Mouse (Mus musculus) limb, embryonic 13.5 days (tissue): Measurements from ENCODE around the gene Tle3. TPM values are rescaled to one million over a fixed set of nuclear protein-coding genes. Genes with fewer than 3 reads are reported as not detected.

Experiments
- ATAC-seq: fragments of 200-750 bp; cut with Nextera tagmentation; 2 replicates; pipeline ENCODE4 v1.8.0; 2017; ENCODE audit warnings: low read depth, moderate number of reproducible peaks, moderate TSS enrichment; ENCODE audit not compliant: low FRiP score
- H3K27ac ChIP-seq: fragments of 300-500 bp; sonication (generic); 2 replicates; pipeline ENCODE4 v1.5.1; 2015; ENCODE audit warnings: inconsistent platforms, mild to moderate bottlenecking, moderate library complexity
- H3K27me3 ChIP-seq: fragments of 300-500 bp; sonication (generic); 2 replicates; pipeline ENCODE4 v1.6.1; 2015; ENCODE audit warnings: mild to moderate bottlenecking, inconsistent platforms
- H3K36me3 ChIP-seq: fragments of 300-500 bp; sonication (generic); 2 replicates; pipeline ENCODE4 v1.6.1; 2015; ENCODE audit warnings: inconsistent platforms, mild to moderate bottlenecking, moderate library complexity
- H3K4me1 ChIP-seq: fragments of 300-500 bp; sonication (generic); 2 replicates; pipeline ENCODE4 v1.6.1; 2015; ENCODE audit warnings: inconsistent platforms
- H3K4me2 ChIP-seq: fragments of 300-500 bp; sonication (generic); replicated peaks from 2 replicates; pipeline ENCODE4 v1.6.1; 2015; ENCODE audit warnings: inconsistent platforms, mild to moderate bottlenecking, moderate library complexity
- H3K4me3 ChIP-seq: fragments of 300-500 bp; sonication (generic); 2 replicates; pipeline ENCODE4 v1.5.1; 2015; ENCODE audit warnings: moderate library complexity, mild to moderate bottlenecking, inconsistent platforms
- H3K9ac ChIP-seq: fragments of 300-500 bp; sonication (generic); 2 replicates; pipeline ENCODE4 v1.6.1; 2015; ENCODE audit warnings: mild to moderate bottlenecking, inconsistent platforms
- H3K9me3 ChIP-seq: fragments of 300-500 bp; sonication (generic); 2 replicates; pipeline ENCODE4 v1.6.1; 2016; ENCODE audit warnings: inconsistent platforms
- WGBS: fragments of 180-500 bp; shearing (Covaris S2); methylation state at CpG from one replicate; pipeline ENCODE4 v1.1.7; 2015; 5-methylcytosine and 5-hydroxymethylcytosine counted together
- polyA plus RNA-seq: library from polyadenylated mRNA; unstranded; fragments of >200 nt; fragmentation: Nextera tagmentation; extraction: Ambion mirVana; gene quantifications from 2 replicates; pipeline ENCODE4 v1.2.1, GENCODE M21; 2015

Tle3 gene
- polyA plus RNA-seq, 1 experiment from 2014 or later = 50.6 TPM

DNA sequence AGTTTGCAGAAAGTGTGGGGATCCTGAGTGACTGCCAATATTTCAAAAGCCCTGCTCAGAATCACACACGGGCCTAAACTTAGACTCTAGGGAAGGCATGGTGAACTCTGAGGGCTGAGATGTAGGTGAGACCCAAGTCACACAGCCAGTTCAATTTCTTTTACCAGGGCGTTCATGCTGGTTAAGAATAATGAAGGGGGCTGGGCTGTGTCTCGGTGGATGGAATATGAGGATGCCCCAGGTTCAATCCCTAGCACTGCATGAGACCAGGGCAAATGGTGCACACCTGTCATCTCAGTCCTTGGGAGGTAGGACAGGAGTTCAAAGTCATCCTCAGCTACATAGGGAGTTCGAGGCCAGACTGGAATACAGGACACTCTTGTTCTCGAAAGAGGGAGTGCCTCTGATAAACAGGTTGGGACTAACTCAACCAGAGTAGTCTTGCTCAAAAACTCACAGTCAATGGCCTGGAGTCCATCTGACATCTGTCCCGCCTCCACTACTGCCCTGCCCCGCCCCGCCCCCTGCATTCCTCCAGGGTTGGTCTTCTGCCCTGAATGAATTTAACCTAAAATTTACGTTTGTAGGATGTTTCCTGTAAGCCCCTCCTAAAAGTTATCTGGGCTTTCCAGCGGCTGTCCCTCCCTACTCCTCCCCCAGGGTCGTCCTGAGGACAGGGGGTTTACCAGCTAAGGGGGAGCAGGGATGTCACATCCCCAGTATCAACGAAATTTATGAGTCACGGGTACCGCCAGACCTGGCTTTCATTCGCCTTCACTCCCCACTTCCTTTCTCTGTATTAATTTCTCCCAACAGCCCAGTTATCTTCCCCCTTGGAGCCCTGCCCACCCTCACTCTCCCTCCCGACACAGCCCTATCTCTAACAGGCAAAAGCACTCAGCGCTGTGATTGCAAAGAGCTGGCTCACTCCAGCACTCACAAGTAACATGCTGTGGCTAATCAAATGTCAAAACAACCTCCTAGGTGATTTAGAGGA is 35.3 kb upstream of the Tle3 start:
- WGBS = 26% methylated on average over 17 of the region's 17 CpGs
- Histone ChIP-seq H3K27ac (no peak overlapping the region), H3K27me3 (peaks cover 44% of the 10 kb centered on the region), H3K9me3 (no peaks in the 10 kb centered on the region), H3K9ac (no peak overlapping the region), H3K4me2 (no peak overlapping the region), H3K4me1 (peaks cover 37% of the 10 kb centered on the region), H3K4me3 (no peak overlapping the region), H3K36me3 (no peaks in the 10 kb centered on the region)
- ATAC-seq = no peak; the same call in 1 of the 2 replicates

- H3K4me2 ChIP-seq = no peak overlapping the region
- peaks cover 44% of the 10 kb centered on the region for H3K4me1 ChIP-seq
- WGBS = 8% methylated on average over 9 of the region's 9 CpGs
Measured at GRCm38 (mm10) chr9:61337665-61338064, 34.5 kb upstream of the Tle3 start.

DNA sequence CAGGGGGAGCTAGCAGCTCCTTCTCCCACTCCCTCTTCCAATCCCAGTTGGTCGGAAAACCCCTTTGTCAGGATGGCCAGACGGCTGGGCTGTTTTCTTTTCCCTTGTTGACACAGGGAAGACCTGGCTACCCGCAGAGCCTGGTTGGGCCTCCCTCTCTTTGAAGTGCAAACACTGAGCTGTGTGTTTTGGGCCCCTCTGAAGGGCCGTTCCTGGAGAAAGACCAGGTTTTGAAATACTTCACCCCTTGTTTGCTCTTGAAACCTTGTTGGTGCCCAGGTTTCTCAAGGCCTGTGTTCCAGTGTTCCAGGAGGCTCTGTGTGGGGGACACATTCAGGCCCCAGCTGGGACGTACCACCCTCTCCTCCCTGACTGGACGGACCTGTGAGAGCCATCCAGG is 32.9 kb upstream of the Tle3 start:
- ATAC-seq = no peak
- 38% methylated on average over 6 of the region's 6 CpGs for WGBS
- Histone ChIP-seq H3K9ac (no peak overlapping the region), H3K4me2 (no peak overlapping the region), H3K9me3 (no peaks in the 10 kb centered on the region), H3K27ac (no peak overlapping the region), H3K36me3 (no peaks in the 10 kb centered on the region), H3K4me3 (no peak overlapping the region), H3K27me3 (peaks cover 44% of the 10 kb centered on the region), H3K4me1 (peaks cover 52% of the 10 kb centered on the region)

More at GRCm38 (mm10) chr9:61337665-61338064, 34.5 kb upstream of the Tle3 start:
- Histone ChIP-seq H3K4me3 (no peak overlapping the region), H3K9ac (no peak overlapping the region), H3K36me3 (no peaks in the 10 kb centered on the region), H3K9me3 (no peaks in the 10 kb centered on the region), H3K27me3 (peaks cover 47% of the 10 kb centered on the region), H3K27ac (no peak overlapping the region)
- ATAC-seq = no peak

DNA sequence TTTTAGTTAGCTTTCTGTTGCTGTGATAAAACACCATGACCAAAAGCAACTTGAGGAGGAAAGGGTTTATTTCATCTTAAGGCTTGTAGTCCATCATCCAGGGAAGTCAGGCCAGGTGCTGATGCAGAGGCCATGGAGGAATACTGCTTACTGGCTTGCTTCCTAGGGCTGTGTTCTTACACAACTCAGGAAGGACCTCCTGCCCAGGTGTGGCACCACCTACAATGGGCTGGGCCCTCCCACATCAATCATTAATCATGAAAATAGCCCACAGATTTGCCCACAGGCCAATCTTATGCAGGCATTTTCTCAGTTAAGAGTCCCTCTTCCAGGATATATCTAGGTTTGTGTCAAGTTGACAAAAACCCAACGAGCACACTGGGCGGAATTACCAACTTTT is 31.8 kb upstream of the Tle3 start:
- no peak overlapping the region for H3K27ac ChIP-seq
- H3K36me3 ChIP-seq = no peaks in the 10 kb centered on the region
- peaks cover 52% of the 10 kb centered on the region for H3K4me1 ChIP-seq
- H3K9ac ChIP-seq = no peak overlapping the region
- H3K4me2 ChIP-seq = no peak overlapping the region
- no peak for ATAC-seq
- H3K27me3 ChIP-seq = peaks cover 44% of the 10 kb centered on the region
- H3K9me3 ChIP-seq = no peaks in the 10 kb centered on the region
- 92% methylated on average over 2 of the region's 2 CpGs for WGBS
- no peak overlapping the region for H3K4me3 ChIP-seq

- H3K9ac ChIP-seq = no peak overlapping the region
- no peaks in the 10 kb centered on the region for H3K9me3 ChIP-seq
- H3K27me3 ChIP-seq = peaks cover 42% of the 10 kb centered on the region
- WGBS = 57% methylated on average over 6 of the region's 6 CpGs
- H3K36me3 ChIP-seq = no peaks in the 10 kb centered on the region
- no peak overlapping the region for H3K4me2 ChIP-seq
- no peak for ATAC-seq
- H3K4me3 ChIP-seq = no peak overlapping the region
- H3K4me1 ChIP-seq = peaks cover 45% of the 10 kb centered on the region
- H3K27ac ChIP-seq = no peak overlapping the region
Measured at GRCm38 (mm10) chr9:61342297-61342696, 29.9 kb upstream of the Tle3 start.

GRCm38 (mm10) chr9:61344684-61345083 is 27.5 kb upstream of the Tle3 start:
- Histone ChIP-seq H3K27me3 (peaks cover 24% of the 10 kb centered on the region), H3K27ac (no peak overlapping the region)

GRCm38 (mm10) chr9:61347011-61347410 is 25.2 kb upstream of the Tle3 start:
- Histone ChIP-seq H3K9me3 (no peaks in the 10 kb centered on the region), H3K27ac (no peak overlapping the region), H3K27me3 (peaks cover 10% of the 10 kb centered on the region; the same call in 1 of the 2 replicates), H3K4me2 (no peak overlapping the region), H3K36me3 (no peaks in the 10 kb centered on the region), H3K4me1 (peaks cover 35% of the 10 kb centered on the region), H3K9ac (no peak overlapping the region), H3K4me3 (no peak overlapping the region)
- 29% methylated on average over 7 of the region's 7 CpGs for WGBS
- ATAC-seq = no peak

More at GRCm38 (mm10) chr9:61344684-61345083, 27.5 kb upstream of the Tle3 start:
- no peak for ATAC-seq
- Histone ChIP-seq H3K9me3 (no peaks in the 10 kb centered on the region), H3K4me3 (no peak overlapping the region), H3K4me1 (peaks cover 37% of the 10 kb centered on the region), H3K4me2 (no peak overlapping the region), H3K36me3 (no peaks in the 10 kb centered on the region), H3K9ac (no peak overlapping the region)
- WGBS = 38% methylated on average over 6 of the region's 6 CpGs

DNA sequence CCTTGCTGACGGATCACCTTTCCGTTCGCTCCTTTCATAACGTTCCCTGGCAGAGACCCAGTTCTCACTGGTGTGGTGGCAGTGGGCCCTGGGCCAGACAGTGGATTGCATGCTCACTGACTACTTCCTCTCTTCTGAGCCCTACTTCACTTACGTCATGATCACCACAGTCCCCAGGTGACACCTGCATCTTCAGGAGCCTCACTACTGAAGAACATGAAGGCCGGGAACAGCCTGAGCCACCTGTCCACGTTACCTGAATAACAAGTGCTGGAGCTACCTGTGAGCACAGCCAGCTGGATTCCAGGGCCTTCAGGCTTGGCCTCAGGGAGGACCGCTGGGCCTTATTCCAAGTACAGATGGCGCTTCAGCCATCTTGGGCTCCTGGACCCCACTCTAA is 24.1 kb upstream of the Tle3 start:
- peaks cover 26% of the 10 kb centered on the region for H3K4me1 ChIP-seq
- H3K9ac ChIP-seq = no peak overlapping the region
- no peak for ATAC-seq

DNA sequence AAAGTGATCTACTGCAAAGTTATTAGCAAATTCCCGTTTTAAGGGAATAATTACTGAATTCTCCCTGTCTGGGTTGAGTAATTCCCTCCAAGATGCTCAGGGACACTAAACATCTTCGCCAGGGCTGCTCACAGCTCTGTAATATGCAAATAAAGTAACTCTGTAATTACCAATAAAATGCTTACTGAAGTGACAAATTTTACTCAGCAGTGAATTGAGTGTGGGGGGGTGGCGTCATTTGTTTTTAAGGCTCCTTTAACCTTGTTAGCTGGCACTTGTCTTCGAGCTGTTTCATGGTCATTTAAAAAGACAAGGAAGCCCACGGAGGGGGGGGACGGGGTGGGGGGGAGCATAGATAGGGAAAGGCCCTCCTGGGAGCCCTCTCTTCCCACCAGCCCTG is 23.6 kb upstream of the Tle3 start:
- Histone ChIP-seq H3K27ac (no peak overlapping the region), H3K27me3 (peaks cover 6% of the 10 kb centered on the region; the same call in 1 of the 2 replicates)

More for the DNA sequence above, 24.1 kb upstream of the Tle3 start:
- H3K36me3 ChIP-seq = no peaks in the 10 kb centered on the region
- H3K9me3 ChIP-seq = no peaks in the 10 kb centered on the region
- no peak overlapping the region for H3K4me2 ChIP-seq
- H3K4me3 ChIP-seq = no peak overlapping the region
- H3K27ac ChIP-seq = no peak overlapping the region
- WGBS = 73% methylated on average over 9 of the region's 9 CpGs
- H3K27me3 ChIP-seq = peaks cover 6% of the 10 kb centered on the region; the same call in 1 of the 2 replicates

GRCm38 (mm10) chr9:61349697-61350096 is 22.5 kb upstream of the Tle3 start:
- no peak overlapping the region for H3K4me2 ChIP-seq
- no peak for ATAC-seq
- 84% methylated on average over 7 of the region's 7 CpGs for WGBS
- no peaks in the 10 kb centered on the region for H3K36me3 ChIP-seq
- H3K9ac ChIP-seq = no peak overlapping the region
- no peaks in the 10 kb centered on the region for H3K9me3 ChIP-seq
- no peak overlapping the region for H3K4me3 ChIP-seq
- peaks cover 21% of the 10 kb centered on the region for H3K4me1 ChIP-seq
- peaks cover 6% of the 10 kb centered on the region; the same call in 1 of the 2 replicates for H3K27me3 ChIP-seq
- no peak overlapping the region for H3K27ac ChIP-seq

More for the DNA sequence above, 23.6 kb upstream of the Tle3 start:
- H3K36me3 ChIP-seq = no peaks in the 10 kb centered on the region
- H3K4me1 ChIP-seq = peaks cover 21% of the 10 kb centered on the region
- WGBS = 35% methylated on average over 6 of the region's 6 CpGs
- no peak for ATAC-seq
- H3K4me2 ChIP-seq = no peak overlapping the region
- no peaks in the 10 kb centered on the region for H3K9me3 ChIP-seq
- no peak overlapping the region for H3K9ac ChIP-seq
- no peak overlapping the region for H3K4me3 ChIP-seq

DNA sequence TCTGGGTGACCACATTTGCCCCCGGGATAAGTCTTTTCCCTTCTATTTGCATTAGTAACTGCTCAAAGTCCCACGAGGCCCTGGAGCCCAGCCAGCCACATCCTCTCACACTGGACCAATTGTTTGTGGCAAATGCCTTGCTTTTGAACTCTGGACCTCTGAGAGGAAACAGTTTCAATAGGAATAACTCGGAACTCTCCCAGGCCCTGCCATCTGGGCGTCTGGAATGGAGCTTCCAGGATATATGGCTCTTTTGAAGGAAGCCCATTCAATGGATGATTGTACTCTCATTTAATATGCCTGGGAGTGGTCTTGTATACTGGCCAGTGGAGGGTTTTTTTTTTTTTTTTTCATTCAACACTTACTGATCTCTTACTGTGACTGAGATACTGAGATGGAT is 21.0 kb upstream of the Tle3 start:
- no peaks in the 10 kb centered on the region for H3K36me3 ChIP-seq
- peaks cover 21% of the 10 kb centered on the region for H3K4me1 ChIP-seq
- H3K9ac ChIP-seq = no peak overlapping the region
- no peak for ATAC-seq
- H3K27ac ChIP-seq = no peak overlapping the region
- WGBS = 24% methylated on average over 4 of the region's 4 CpGs
- H3K27me3 ChIP-seq = peaks cover 2% of the 10 kb centered on the region; the same call in 1 of the 2 replicates
- H3K4me3 ChIP-seq = no peak overlapping the region
- no peaks in the 10 kb centered on the region for H3K9me3 ChIP-seq
- H3K4me2 ChIP-seq = no peak overlapping the region

- Histone ChIP-seq H3K4me1 (peaks cover 31% of the 10 kb centered on the region), H3K27me3 (no peaks in the 10 kb centered on the region)
- ATAC-seq = no peak
Measured at GRCm38 (mm10) chr9:61358933-61359332, 13.2 kb upstream of the Tle3 start.

More at GRCm38 (mm10) chr9:61358933-61359332, 13.2 kb upstream of the Tle3 start:
- H3K36me3 ChIP-seq = no peaks in the 10 kb centered on the region
- H3K4me3 ChIP-seq = no peak overlapping the region
- no peak overlapping the region for H3K27ac ChIP-seq
- no peak overlapping the region for H3K9ac ChIP-seq
- WGBS = 23% methylated on average over 4 of the region's 4 CpGs
- no peak overlapping the region for H3K4me2 ChIP-seq
- H3K9me3 ChIP-seq = peaks cover 4% of the 10 kb centered on the region
